Mouse (Mus musculus) kidney, embryonic 15.5 days (tissue): ENCODE data around the gene Cdc14a. TPM values are rescaled to one million over a fixed set of nuclear protein-coding genes. Genes with fewer than 3 reads are reported as not detected.

Experiments
- ATAC-seq: fragments of 200-750 bp; cut with Nextera tagmentation; replicated peaks from 2 replicates; pipeline ENCODE4 v1.8.0; 2017; ENCODE audit warnings: moderate TSS enrichment; ENCODE audit not compliant: low FRiP score
- H3K27ac ChIP-seq: fragments of 300-500 bp; sonication (generic); 2 replicates; pipeline ENCODE4 v1.5.1; 2015; ENCODE audit warnings: mild to moderate bottlenecking, inconsistent platforms
- H3K27me3 ChIP-seq: fragments of 300-500 bp; sonication (generic); 2 replicates; pipeline ENCODE4 v1.6.1; 2015; ENCODE audit warnings: inconsistent platforms
- H3K36me3 ChIP-seq: fragments of 300-500 bp; sonication (generic); 2 replicates; pipeline ENCODE4 v1.6.1; 2015; ENCODE audit warnings: inconsistent platforms
- H3K4me1 ChIP-seq: fragments of 300-500 bp; sonication (generic); 2 replicates; pipeline ENCODE4 v1.6.1; 2015; ENCODE audit warnings: inconsistent platforms
- H3K4me2 ChIP-seq: fragments of 300-500 bp; sonication (generic); 2 replicates; pipeline ENCODE4 v1.6.1; 2015; ENCODE audit warnings: moderate library complexity, mild to moderate bottlenecking, inconsistent platforms
- H3K4me3 ChIP-seq: fragments of 300-500 bp; sonication (generic); replicated peaks from 2 replicates; pipeline ENCODE4 v1.5.1; 2015; ENCODE audit warnings: mild to moderate bottlenecking, inconsistent platforms
- H3K9ac ChIP-seq: fragments of 300-500 bp; sonication (generic); 2 replicates; pipeline ENCODE4 v1.6.1; 2015; ENCODE audit warnings: mild to moderate bottlenecking, inconsistent platforms
- H3K9me3 ChIP-seq: fragments of 300-500 bp; sonication (generic); replicated peaks from 2 replicates; pipeline ENCODE4 v1.6.1; 2016; ENCODE audit warnings: inconsistent platforms
- whole genome bisulfite sequencing: fragments of 180-500 bp; shearing (Covaris S2); methylation state at CpG from one replicate; pipeline ENCODE4 v1.1.7; 2015; ENCODE audit warnings: mixed read lengths; 5-methylcytosine and 5-hydroxymethylcytosine counted together
- polyA plus RNA-seq: library from polyadenylated mRNA; unstranded; fragments of >200 nt; fragmentation: Nextera tagmentation; extraction: Ambion mirVana; gene quantifications from 2 replicates; pipeline ENCODE4 v1.2.1, GENCODE M21; 2015

Cdc14a gene
- polyA plus RNA-seq, 1 experiment from 2014 or later, result 14.7 TPM

GRCm38 (mm10) chr3:116436113-116436512 is 12.3 kb upstream of the Cdc14a start:
- Histone ChIP-seq H3K36me3 (no peaks in the 10 kb centered on the region), H3K4me2 (no peak overlapping the region), H3K4me3 (no peak overlapping the region), H3K27me3 (no peaks in the 10 kb centered on the region), H3K27ac (no peak overlapping the region), H3K9me3 (no peaks in the 10 kb centered on the region), H3K4me1 (no peaks in the 10 kb centered on the region), H3K9ac (no peak overlapping the region)
- WGBS, result 82% methylated on average over 3 of the region's 3 CpGs
- ATAC-seq, result no peak

- no peak for ATAC-seq
- no peaks in the 10 kb centered on the region for H3K4me1 ChIP-seq
- no peak overlapping the region for H3K4me3 ChIP-seq
- no peak overlapping the region for H3K4me2 ChIP-seq
- H3K27ac ChIP-seq, result no peak overlapping the region
- H3K9me3 ChIP-seq, result no peaks in the 10 kb centered on the region
- no peaks in the 10 kb centered on the region for H3K36me3 ChIP-seq
- H3K9ac ChIP-seq, result no peak overlapping the region
- H3K27me3 ChIP-seq, result no peaks in the 10 kb centered on the region
- WGBS, result 91% methylated on average over 2 of the region's 3 CpGs
Observed at GRCm38 (mm10) chr3:116434757-116435156, 10.9 kb upstream of the Cdc14a start.

DNA sequence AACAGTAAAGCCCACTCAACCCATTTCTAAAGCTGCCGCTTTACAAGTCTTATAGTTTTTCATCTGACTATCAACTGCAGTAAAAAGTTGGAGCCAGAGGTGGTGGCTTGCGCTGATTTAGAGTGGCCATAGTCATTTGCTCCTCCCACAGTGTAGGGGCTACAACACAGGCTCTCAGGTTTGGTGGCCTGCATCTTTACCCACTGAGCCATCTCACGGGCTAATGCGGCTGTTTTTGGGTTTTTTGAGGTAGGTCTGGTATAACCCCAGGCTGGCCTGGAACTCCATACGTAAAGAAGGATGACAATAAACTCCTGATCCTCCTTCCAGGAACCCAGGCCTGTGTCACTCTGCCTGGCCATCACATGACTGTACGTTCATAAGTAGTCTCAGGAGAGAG is 2.1 kb upstream of the Cdc14a start:
- Histone ChIP-seq H3K4me2 (no peak overlapping the region), H3K9ac (no peak overlapping the region), H3K27ac (no peak overlapping the region), H3K4me3 (no peak overlapping the region), H3K36me3 (no peaks in the 10 kb centered on the region), H3K27me3 (no peaks in the 10 kb centered on the region), H3K9me3 (no peaks in the 10 kb centered on the region), H3K4me1 (peaks cover 22% of the 10 kb centered on the region)
- no peak for ATAC-seq
- 92% methylated on average over 6 of the region's 6 CpGs for WGBS

- Histone ChIP-seq H3K4me2 (peak overlapping the region; percentile 69), H3K4me1 (peaks cover 30% of the 10 kb centered on the region), H3K9me3 (no peaks in the 10 kb centered on the region), H3K27me3 (no peaks in the 10 kb centered on the region), H3K36me3 (peaks cover 4% of the 10 kb centered on the region; the same call in 1 of the 2 replicates), H3K27ac (peak overlapping the region; percentile 95), H3K4me3 (peak overlapping the region; percentile 90), H3K9ac (peak overlapping the region; percentile 75)
- ATAC-seq, result peak; percentile 66
- under 1% methylated on average over 11 of the region's 11 CpGs for WGBS
Observed at GRCm38 (mm10) chr3:116424973-116425284, 1.1 kb upstream of the Cdc14a start.

- Histone ChIP-seq H3K4me2 (peak overlapping the region; percentile 69), H3K36me3 (peaks cover 7% of the 10 kb centered on the region; the same call in 1 of the 2 replicates), H3K9me3 (no peaks in the 10 kb centered on the region), H3K4me1 (peaks cover 34% of the 10 kb centered on the region), H3K27ac (peak overlapping the region; percentile 95), H3K4me3 (peak overlapping the region; percentile 90), H3K9ac (peak overlapping the region; percentile 75), H3K27me3 (no peaks in the 10 kb centered on the region)
- under 1% methylated on average over 32 of the region's 32 CpGs for WGBS
- ATAC-seq, result peak; percentile 5
Observed at GRCm38 (mm10) chr3:116424160-116424972, 534 bp upstream of the Cdc14a start.

DNA sequence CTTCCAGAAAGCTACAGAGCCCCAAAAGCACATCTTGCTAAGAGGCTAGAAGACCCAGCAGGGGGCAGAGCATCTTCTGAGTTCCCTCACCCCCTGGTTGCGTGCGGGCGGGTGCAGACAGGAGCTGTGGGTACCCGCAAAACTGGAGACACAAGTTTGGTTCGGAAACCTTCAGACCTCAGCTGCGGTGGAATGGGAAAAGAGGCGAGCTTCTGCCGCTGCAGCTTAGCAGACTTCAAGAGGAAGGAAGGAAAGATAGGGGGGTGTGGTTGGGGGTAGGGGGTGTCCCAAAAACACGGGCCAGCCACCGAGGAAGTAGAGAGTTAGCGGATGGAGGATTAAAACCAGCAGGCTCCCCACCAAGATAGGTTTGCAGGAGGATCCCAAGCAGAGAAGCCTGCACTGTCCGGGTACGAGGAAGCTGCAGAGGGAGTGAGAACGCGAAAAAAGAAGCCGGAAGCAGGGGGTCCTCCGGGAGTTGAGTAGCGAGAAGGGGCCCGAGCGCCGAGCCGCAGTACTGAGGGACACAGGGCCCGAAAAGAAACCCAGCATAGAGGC is 958 bp downstream of the Cdc14a start:
- under 1% methylated on average over 23 of the region's 23 CpGs for WGBS
- peak; percentile 7 for ATAC-seq
- Histone ChIP-seq H3K9ac (peak overlapping the region; percentile 75), H3K36me3 (peaks cover 20% of the 10 kb centered on the region; the same call in 1 of the 2 replicates), H3K27me3 (no peaks in the 10 kb centered on the region), H3K4me3 (peak overlapping the region; percentile 90), H3K4me2 (peak overlapping the region; percentile 69), H3K9me3 (no peaks in the 10 kb centered on the region), H3K27ac (peak overlapping the region; percentile 95), H3K4me1 (peaks cover 34% of the 10 kb centered on the region)

GRCm38 (mm10) chr3:116422074-116422473 is 1.8 kb downstream of the Cdc14a start:
- Histone ChIP-seq H3K4me3 (peak overlapping the region; percentile 90), H3K4me1 (peaks cover 34% of the 10 kb centered on the region), H3K27me3 (no peaks in the 10 kb centered on the region), H3K9ac (peak overlapping the region; percentile 75; the same call in 1 of the 2 replicates), H3K9me3 (no peaks in the 10 kb centered on the region), H3K36me3 (peaks cover 26% of the 10 kb centered on the region), H3K4me2 (peak overlapping the region; percentile 69), H3K27ac (no peak overlapping the region)
- WGBS, result 35% methylated on average over 8 of the region's 8 CpGs
- no peak for ATAC-seq

DNA sequence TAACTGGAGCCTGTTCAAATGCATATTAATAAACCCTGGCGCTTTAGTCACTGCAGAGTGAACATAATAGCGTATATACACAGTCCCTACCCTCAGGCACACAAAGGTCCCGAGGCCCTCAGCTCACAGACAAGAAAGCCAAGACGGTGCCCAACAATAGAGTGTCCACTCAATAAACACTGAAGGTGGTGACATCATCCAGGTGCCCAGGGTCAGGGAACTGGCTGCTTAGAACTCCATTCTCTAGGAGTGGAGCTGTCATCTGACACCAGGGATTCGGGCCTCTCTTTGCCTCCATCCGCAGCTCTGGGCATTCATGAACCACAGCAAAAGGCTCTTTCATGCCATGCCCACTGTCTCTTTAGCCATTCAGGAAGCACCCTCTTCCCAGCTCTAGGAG is 2.7 kb downstream of the Cdc14a start:
- H3K27me3 ChIP-seq, result no peaks in the 10 kb centered on the region
- no peak for ATAC-seq
- WGBS, result 41% methylated on average over 6 of the region's 6 CpGs
- no peak overlapping the region for H3K4me3 ChIP-seq
- no peak overlapping the region for H3K9ac ChIP-seq
- H3K4me1 ChIP-seq, result peaks cover 34% of the 10 kb centered on the region
- no peak overlapping the region for H3K27ac ChIP-seq
- H3K4me2 ChIP-seq, result peak overlapping the region; percentile 69
- no peaks in the 10 kb centered on the region for H3K9me3 ChIP-seq
- peaks cover 35% of the 10 kb centered on the region for H3K36me3 ChIP-seq

DNA sequence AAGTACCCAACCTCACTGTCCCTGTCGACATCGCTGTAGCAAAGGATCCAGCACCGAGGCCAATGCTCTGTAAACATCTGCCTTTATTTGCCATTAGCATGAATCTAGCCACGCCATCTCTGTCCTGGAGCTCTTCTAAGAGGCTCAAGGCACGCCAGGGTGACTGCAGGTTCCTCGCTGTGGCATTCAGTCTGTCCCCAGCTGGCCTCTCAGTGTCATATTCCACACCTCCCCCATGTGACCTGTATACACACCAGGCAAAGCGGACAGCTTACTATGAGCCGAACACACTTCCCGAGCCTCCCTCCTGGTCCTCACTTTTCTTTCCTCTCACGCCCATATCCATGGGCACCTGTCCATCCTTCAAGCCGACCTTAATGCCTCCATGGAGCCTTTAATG is 4.0 kb downstream of the Cdc14a start:
- H3K9me3 ChIP-seq, result no peaks in the 10 kb centered on the region
- H3K27ac ChIP-seq, result no peak overlapping the region
- no peak overlapping the region for H3K4me2 ChIP-seq
- H3K4me3 ChIP-seq, result no peak overlapping the region
- 59% methylated on average over 11 of the region's 11 CpGs for WGBS
- peaks cover 31% of the 10 kb centered on the region for H3K4me1 ChIP-seq
- H3K27me3 ChIP-seq, result no peaks in the 10 kb centered on the region
- no peak for ATAC-seq
- no peak overlapping the region for H3K9ac ChIP-seq
- peaks cover 48% of the 10 kb centered on the region for H3K36me3 ChIP-seq

DNA sequence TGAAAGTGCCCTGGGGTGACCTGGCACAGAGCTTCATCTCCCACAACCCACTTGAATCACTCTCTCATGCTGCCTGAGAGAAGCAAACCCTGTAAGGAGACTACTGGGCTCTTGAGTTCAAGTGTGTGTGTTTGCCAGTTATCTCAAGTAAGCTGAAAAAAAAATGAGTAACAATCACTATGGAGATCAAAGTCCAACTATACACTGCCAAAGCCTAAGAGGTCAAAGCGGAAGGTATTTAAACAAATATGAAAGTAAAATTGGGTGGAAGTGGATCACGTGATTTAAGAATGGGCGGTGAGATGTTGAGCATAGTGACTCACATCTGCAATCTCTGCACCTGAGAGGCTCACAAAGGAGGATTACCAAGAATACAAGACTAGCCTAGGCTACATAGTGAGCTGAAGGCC is 9.4 kb downstream of the Cdc14a start:
- no peak for ATAC-seq
- Histone ChIP-seq H3K9me3 (no peaks in the 10 kb centered on the region), H3K9ac (no peak overlapping the region), H3K4me3 (no peak overlapping the region), H3K36me3 (peaks cover 51% of the 10 kb centered on the region), H3K4me1 (peaks cover 26% of the 10 kb centered on the region), H3K27me3 (no peaks in the 10 kb centered on the region), H3K27ac (no peak overlapping the region), H3K4me2 (no peak overlapping the region)
- 92% methylated on average over 3 of the region's 3 CpGs for WGBS

DNA sequence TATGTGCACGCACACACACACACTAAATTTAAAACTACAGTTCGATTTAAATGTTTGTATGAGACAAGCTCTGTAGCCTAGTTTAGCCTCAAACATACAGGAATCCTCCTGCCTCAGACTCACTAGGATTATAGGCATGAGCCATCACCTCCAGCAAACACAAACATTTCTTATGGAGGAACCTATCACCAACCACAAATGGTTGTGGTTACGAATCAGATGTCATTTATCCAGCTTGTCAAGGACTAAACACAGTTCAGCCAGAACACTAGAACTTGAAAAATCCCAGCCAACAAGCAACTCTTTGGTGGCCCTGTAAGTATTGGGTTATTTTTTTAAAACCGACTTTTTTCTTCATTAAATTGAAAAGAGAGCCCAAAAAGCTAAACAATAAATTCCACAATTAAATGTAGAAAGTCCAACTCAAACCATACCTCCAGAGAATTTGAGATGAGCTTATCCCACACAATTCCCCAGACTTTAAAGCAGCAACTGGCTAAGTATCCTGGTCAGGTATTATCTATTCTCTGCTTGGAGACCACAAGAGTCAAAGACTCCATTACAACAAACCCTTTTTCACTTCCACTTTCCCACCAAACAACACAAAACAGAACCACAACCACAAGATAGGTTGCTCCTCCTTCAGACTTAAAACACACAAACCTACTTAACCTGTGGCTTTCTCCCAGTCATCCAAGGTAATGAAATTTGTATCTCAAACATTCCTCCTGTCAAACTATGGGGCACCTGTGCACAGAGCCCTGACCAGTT is 10.7 kb downstream of the Cdc14a start:
- Histone ChIP-seq H3K4me2 (no peak overlapping the region), H3K9ac (no peak overlapping the region), H3K4me1 (peaks cover 36% of the 10 kb centered on the region), H3K27me3 (no peaks in the 10 kb centered on the region), H3K4me3 (no peak overlapping the region), H3K27ac (no peak overlapping the region), H3K36me3 (peaks cover 39% of the 10 kb centered on the region), H3K9me3 (no peaks in the 10 kb centered on the region)
- ATAC-seq, result no peak
- WGBS, result 85% methylated on average over 4 of the region's 4 CpGs

DNA sequence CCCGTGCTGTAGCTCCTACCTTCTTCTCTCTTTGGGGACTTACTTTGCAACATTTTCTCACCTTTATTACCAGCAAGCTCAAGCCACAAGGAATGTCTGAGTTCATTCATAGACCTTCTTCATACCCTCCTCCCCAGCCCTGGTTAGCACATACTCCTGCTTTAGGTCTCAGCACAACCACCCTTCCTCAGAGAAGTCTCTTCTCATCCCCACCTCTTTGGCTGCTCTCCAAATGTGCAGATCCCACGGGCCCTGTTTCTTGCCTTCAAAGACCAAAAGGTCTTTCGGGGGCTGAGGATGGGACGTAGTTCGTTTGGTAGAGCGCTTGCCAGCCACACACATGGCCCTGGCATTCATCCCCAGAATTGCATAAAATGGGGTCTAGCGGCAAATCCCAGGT is 13.8 kb downstream of the Cdc14a start:
- Histone ChIP-seq H3K4me1 (peaks cover 48% of the 10 kb centered on the region), H3K36me3 (peaks cover 12% of the 10 kb centered on the region), H3K9me3 (no peaks in the 10 kb centered on the region), H3K4me3 (no peak overlapping the region), H3K27ac (peak overlapping the region; percentile 34; the same call in 1 of the 2 replicates), H3K27me3 (no peaks in the 10 kb centered on the region), H3K9ac (no peak overlapping the region), H3K4me2 (peak overlapping the region; percentile 12; the same call in 1 of the 2 replicates)
- 42% methylated on average over 7 of the region's 7 CpGs for WGBS
- ATAC-seq, result no peak
